Mouse (Mus musculus): ENCODE results near the gene Reep3. TPM values are rescaled to one million over a fixed set of nuclear protein-coding genes. Genes with fewer than 3 reads are reported as not detected.
A peak's percentile ranks its signal among the peaks of the same experiment; 100 is the strongest.
"Not testable (repeated sequence)": the region's sequence is repeated elsewhere in the genome, so short reads cannot be mapped to it uniquely, and the experiment has no call there.

Reep3 gene
- total RNA-seq (2021): 10 to 100 TPM; 22.8 to 24.2 TPM

DNA sequence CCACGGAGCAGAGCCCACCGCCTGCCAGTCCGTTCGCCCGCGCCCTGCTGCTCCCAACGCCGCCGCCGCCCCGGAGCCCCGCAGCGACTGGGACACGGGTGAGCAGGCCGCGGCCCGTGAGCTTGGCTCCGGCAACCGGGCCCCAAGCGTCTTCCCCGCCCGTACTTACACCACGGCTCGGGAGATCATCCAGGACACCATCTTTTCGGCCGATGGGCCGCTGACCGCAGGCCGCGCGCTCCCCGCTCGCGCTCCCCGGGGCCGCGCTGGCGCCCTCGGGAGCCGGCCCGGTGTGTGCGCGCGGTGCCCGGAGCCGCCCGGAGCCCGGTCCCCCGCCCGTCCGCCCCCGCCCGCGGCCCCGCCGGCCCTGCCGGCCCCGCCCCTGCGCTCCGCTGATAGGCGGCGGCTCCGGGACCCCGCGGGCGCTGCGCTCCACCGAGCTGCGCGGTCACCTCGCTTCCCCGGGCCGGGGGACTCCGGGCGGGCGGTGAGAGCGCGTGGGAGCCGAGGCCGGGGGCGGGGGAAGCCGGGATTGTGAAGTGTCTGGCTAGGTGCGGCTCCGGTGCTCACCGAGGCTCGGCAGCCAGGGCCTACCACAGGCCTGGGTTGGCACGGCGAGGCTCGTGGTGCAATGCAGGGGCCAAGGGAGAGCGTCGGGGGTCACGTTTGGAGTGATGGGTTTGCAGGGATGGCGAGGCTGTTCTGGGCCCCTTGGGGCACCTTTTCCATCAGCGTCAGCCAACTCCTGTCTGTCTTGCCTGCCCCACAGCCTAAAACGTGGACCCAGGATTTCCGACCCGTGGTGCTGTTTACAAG lies at the start of gene Reep3:
Reep3 (minus strand) TSS at position 325 of the 816 bp plus-strand sequence.
- DNase-seq (ENCODE audit: extremely low spot score in 1 of 2, low spot score in 1 of 2): peak in 1 of 2 experiments; percentile 49

DNA sequence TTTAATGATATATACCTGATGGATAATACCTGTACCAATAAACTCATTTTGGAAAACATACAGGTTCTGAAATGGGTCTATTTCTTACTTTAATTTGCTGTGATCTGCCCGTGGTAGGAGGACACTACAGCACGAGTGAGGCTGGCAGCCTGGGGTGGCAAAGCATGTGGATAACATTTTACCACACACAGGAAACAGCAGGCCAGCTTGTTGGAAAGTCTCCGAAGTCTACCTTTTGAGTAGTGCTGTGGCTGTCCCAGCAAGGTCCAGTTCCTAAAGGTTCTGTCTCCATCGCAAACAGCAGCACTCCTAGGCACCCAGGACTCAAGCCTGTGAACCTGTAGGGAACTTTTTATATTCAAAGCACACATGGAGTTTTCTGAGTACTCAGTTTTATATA lies 48.9 kb upstream of the Reep3 start:
- no peak for DNase-seq (ENCODE audit: extremely low spot score in 1 of 2, low spot score in 1 of 2)

DNA sequence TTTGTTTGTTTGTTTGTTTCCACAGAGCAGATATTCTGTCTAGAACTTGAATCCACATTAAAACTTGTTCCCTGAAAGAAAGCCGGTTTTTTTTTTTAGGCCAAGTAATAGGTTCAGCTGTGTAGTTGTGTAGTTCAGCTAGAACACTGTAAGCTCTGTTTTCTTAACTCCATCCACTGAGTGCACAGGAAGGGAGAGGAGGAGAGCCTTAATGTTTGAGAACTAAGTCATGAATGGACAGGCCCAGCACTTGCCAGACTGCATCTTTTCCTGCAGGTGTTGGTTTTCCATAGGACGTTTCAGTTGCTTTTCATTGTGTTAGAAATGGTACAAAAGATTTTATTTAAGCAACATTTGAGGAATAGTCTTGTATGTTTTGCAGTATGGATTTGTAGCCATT lies 47.5 kb upstream of the Reep3 start:
- no peak for DNase-seq (ENCODE audit: extremely low spot score in 1 of 2, low spot score in 1 of 2)

DNA sequence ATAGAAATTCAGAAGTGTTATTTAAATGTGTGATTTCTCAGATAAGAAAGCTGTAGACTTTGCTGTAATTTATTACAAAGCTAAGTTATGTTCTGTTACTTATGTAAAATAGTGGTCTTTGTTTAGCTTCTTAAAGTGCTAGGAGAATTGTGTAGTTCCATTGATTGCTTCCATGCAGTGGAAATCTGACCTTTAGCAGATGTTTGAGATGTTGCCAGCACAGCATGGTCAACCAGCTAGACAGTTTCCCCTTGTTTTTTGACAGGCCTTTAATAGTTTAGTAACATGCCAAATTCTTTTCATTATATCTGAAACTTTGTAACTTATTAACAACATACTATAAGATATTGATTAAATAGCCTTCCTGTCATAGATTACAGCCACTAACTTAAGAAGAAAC lies 46.9 kb upstream of the Reep3 start:
- DNase-seq (ENCODE audit: extremely low spot score in 1 of 2, low spot score in 1 of 2): no peak

DNA sequence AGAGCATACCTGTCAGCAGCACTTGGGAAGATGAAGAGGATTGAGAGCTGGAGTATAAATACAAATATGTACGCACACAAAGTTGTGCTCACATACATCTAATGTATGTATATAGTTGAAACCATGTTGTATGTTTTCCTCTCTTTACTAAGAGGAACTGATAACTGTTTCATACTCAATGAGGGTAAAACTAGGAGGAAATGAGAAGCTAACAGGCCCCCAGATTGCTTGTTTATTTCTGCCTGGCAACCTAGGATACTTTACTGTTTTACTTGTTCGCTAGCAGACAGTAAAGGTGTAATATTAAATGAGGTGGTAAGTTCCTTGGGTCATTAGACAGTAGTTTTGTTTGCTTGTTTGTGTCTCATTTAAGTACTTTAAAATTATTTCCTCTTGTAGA lies 40.7 kb upstream of the Reep3 start:
- no peak for DNase-seq (ENCODE audit: extremely low spot score in 1 of 2, low spot score in 1 of 2)

DNA sequence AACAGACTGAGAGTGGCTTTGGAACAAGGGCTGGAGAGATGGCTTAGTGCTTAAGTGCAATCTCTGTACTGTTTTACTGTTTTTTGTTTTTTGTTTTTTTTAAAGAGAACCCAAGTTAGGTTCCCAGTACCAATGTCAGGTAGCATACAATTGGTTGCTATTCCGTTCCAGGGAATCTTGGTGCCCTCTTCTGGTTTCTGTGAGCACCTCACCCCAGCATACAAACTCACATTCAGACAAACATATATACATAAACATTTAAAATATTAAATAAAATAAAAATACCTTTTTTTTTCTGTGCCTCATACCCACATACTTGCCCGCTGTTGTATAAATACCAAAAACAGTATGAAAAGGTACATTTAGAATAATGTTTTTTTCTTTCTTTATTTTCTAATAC lies 37.6 kb upstream of the Reep3 start:
- DNase-seq (ENCODE audit: extremely low spot score in 1 of 2, low spot score in 1 of 2): no peak

DNA sequence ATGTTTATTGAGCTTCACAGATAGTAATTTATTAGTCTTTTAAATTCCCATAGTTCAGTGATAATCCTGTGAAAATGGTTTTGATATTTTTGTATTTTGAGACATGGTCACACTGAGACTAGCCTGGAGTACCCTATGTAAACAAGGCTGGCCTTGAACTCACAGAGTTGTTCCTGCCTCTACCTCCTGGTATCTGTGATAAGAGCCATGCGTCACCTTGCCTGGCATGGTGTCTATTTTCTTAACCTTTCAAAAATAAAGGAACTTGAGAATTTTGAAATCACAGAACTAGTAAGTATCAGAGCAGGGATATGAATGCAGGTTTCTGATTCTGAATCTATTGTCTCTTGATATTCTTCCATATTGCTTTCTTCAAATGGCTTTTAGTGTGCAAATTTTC lies 35.0 kb upstream of the Reep3 start:
- DNase-seq (ENCODE audit: extremely low spot score in 1 of 2, low spot score in 1 of 2): no peak

DNA sequence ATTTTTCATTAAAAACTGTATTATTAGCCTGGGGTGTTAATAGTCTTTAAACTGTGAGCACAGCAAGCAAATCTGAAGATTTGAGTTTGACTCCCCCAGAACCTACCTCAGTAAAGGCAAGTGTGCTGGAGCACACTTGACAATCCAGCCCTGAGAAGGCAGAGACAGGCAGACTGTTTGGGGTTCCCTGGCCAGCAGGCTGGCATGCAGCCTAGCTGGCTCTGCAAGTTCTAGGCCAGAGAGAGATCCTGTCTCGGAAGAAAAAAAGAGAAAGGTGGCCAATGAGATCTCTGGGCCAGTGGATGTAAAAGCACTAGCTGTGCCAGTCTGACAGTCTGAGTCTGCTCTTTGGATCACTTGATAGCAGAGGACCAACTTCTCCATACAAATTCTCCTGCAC lies 32.8 kb upstream of the Reep3 start:
- no peak for DNase-seq (ENCODE audit: extremely low spot score in 1 of 2, low spot score in 1 of 2)

DNA sequence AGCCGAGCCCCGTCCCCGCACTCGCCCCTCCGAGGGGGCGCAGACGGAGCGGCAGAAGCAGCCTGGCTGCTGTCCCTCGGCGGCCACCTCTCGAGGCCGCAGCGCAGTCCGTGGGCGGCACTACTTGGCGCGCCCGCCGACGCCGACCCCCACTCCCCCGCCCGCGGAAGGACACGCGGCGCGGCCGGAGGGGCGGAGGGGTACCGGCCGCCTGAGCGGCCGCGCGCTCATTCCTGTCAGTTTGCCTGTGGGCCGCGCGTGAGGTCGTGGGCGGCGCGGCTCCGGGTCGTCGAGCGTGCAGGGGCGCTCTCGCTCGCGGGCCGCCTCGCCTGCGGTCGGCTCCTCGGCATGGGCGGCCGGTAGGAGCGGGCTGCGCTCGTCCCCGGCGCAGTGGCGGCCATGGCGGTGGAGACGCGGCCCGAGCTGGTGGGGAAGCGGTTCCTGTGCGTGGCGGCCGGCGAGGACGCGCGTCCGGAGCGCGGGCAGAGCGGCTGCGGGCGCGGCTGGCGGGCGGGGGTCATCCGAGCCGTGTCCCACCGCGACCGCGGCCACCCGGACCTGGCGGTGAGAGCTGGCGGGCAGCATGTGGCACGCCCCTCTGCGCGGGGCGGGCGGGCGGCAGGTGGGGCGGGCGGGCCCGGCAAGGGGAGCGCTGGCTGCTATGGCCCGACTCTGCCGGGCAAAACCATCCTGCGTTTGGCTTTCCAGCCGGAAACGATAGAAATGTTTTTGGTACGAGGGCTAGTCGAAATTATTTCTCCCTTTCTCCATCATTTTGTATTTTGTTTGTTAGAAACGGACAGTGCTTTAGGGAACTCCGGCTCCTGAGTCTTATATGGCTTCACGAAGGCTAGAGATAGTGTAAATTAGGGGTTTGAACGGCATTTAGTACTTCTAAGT lies 30.4 kb upstream of the Reep3 start:
- DNase-seq (ENCODE audit: extremely low spot score in 1 of 2, low spot score in 1 of 2): peak in 1 of 2 experiments; percentile 48

DNA sequence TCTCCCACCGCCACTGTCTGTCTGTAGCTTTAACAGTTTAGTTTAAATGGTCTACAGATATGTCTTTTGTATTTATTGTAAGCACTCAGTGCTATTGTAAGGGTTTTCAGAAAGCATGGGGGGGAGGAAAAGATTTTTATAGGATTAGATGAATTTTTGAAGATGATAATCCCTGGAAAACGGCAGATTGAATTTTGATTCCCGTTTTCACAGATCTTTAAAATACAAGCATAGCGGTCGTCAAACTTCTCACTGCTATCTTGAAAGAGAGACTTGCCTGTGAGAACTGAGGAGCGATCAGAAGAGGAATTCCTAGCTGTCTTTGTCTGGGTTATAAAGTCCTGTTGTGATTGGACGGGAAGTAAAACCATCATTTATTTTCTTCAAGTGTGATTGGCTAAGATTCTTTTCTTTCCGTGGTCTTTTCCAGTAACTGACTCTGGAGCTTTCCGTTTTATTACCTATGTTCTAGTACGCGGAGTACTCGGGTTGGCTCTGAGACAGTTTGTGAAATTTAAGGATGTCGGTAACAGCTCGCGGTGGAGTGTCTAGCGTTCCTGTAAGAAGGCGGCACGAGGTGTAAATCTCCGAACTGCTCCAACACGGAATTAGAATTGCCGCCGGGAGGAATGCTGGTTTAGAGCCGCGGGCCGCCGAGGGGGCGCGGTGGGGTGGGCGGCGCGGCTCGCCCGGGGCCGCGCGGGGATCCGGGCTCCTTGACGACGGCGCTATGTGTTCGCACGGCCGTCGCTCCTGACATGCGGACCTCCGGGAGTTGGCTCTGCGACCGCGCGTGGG lies 29.5 kb upstream of the Reep3 start:
- peak in 1 of 2 experiments; percentile 40 for DNase-seq (ENCODE audit: extremely low spot score in 1 of 2, low spot score in 1 of 2)

DNA sequence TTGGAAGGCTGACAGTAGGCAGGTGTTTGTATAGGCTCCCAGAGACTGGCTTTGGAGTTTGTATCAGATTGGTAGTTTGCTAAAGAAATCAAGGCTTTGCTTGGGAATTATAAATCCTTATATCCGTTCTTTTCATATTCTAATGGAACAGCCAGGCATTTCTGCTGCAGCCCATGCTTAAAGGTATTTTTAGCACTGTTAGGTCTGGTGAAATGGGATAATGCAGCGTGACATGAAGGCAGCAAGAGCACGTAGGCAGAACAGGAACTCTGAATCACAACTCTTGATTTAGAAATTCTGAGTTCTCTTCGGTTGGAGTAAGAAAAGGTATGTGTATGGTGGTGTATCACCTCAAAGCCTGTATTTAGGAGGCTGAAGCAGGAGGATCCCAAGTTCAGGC lies 27.4 kb upstream of the Reep3 start:
- DNase-seq (ENCODE audit: extremely low spot score in 1 of 2, low spot score in 1 of 2): no peak

DNA sequence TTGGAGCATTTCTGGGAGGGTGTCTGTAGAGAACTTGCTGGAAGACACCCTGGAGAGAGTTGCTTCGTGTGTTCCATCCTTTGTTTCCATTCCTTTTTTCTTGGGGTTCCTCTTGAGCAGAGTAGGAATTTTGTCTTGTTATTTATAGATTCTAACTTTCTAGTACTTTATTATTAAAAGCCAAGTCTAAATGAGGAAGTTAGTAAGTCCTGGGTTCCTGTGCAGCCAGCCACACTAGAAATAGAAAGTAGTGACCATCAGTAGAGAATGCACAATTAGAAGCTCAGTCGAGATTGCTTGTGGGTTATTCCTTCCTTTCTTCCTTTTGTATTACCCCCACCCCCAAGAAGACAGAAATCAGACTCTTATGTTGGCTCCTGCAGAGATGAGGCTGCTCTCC lies 27.0 kb upstream of the Reep3 start:
- DNase-seq (ENCODE audit: extremely low spot score in 1 of 2, low spot score in 1 of 2): no peak

DNA sequence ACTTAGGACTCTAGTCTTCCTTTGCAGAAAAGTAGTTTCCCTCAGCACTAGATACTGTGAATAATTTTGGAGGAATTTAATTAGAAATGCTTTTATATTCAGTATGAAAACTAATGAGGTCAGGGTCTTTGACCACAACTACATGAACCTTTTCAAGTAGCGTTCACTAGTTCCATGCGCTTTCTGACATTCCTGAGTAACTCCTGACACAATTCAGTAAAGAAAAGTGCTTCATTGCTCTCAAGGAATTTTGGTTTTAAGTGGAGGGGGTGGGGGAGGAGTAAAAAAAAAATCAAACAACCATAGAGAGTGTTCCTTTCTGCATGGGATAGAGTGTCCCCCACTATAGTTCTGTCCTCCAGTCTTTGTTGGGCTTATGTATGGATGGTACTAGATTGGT lies 23.9 kb upstream of the Reep3 start:
- no peak for DNase-seq (ENCODE audit: extremely low spot score in 1 of 2, low spot score in 1 of 2)

DNA sequence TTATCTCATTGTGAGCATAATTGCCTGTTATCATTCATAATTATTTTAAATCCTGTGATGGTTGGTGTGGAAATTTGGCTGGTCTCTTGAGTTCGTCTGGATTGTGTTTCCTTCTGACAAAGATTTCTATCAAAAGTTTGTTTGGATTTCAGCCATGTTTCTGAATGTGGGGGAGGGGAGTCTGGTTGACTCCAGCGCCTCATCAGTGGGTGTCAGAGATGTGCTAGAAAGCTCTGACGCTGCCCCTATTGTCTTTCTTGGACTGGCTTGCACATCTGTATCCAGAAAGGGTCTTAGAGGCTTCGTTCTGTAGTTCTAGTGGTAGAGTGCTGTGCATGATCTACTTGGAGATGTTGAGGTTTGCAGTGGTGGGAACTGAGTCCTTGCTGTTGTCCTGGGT lies 23.4 kb upstream of the Reep3 start:
- DNase-seq (ENCODE audit: extremely low spot score in 1 of 2, low spot score in 1 of 2): no peak

DNA sequence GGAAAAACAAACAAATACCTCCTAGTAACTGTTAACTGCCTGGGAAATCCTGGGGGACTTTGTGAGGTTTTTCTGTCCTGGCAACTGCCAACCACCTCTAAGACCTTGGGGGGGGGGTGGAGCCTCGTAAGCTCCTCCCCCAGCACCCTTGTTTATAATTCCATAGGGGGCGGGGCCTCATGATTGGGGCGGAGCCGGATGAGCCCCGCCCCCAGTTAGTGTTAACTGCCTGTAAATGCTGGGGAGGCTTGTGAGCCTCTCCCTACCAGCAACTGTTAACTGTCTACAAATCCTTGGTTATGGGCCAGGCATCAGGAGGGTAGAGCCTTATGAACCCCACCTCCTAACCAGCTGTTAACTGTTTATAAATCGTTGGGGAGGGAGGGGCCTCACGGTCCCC lies 22.5 kb upstream of the Reep3 start:
- DNase-seq (ENCODE audit: extremely low spot score in 1 of 2, low spot score in 1 of 2): no peak

DNA sequence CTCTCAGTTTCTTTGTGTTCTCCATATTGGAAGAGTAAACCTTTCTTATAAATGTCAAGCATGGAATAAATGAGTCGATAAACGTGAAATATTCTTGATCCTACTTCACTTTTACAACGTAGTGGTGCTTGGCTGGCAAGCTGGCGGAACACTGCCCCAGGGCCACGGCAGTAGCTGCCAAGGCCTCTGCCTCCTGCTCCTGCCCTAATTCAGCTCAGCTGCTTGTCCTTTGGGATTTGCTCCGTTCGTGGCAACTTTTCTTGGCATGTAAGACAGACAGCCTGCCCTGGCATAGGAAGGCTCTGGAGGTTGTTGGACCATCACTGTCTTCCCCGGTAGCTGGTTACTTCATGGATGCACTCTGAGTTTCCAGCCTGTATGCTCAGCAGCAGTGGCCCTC lies 19.5 kb upstream of the Reep3 start:
- no peak for DNase-seq (ENCODE audit: extremely low spot score in 1 of 2, low spot score in 1 of 2)

DNA sequence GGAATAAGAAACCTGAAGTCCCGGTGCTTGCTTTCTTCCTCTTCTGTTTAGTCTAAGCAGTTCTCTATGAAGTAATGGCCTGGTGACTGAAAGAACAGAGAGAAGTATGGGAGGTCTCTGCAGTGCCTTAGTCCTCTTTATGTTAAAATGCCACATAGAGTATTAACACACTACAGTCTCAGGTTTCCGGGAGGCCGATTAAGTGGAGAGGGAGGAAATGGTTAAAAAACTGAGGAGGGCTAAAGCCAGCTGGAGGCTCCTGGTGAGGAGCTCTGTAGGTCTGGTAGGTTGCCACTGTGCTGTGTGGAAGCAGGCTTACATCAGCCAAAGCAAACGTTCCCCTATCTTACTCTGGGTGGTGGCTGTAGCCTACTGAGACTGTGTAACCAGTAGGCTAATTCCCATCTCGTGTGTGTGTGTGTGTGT lies 18.9 kb upstream of the Reep3 start:
- no peak for DNase-seq (ENCODE audit: extremely low spot score in 1 of 2, low spot score in 1 of 2)

DNA sequence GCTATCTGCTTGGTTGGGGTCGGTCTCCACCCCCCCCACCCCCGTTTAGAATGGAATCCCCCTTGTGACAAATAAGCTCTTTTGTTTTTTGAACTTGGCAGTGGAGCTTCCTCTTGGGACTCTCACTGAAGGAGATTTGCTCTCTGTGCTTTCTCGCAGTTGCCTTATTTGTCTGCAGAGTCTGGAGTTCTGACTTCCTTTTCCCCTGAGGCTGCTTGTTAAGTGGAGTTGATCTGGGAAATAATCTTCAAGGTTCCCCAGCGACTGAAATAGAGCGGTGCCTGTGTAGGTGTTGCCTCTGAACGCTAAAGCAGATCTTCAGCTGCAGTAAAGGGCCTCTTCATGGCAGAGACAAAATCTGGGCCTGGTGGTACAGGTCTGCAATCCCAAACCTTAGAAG lies 18.4 kb upstream of the Reep3 start:
- DNase-seq (ENCODE audit: extremely low spot score in 1 of 2, low spot score in 1 of 2): no peak

DNA sequence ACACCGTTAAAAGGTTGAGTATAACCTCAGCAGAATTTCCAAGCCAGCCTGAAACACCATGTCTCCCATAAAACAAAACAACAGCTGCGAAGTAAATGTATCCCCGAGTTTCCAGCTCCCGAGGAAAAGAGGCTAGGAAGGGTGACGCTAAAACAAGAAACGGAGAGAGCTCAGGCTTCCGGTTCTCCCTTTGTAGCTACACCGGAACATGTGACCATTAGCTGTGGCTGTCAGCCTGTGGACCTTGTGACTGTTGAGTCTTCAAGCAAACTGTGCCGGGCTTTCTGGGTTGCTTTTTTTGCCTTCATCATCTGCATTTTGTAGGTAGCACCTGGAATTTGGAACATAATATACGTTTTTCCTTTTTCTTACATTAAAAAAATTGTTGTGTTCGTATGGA lies 17.1 kb upstream of the Reep3 start:
- no peak for DNase-seq (ENCODE audit: extremely low spot score in 1 of 2, low spot score in 1 of 2)

DNA sequence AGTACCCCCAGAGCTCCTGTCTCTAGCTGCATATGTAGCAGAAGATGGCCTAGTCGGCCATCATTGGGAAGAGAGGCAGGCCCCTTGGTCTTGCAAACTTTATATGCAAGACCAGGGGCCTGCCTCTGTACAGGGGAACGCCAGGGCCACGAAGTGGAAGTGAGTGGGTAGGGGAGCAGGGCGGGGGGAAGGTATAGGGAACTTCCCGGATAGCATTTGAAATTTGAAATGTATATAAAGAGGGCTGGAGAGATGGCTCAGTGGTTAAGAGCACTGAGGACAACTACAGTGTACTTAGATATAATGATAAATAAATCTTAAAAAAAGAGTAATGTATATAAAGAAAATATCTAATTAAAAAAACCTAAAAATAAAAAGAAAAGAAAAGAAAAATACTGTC lies 16.2 kb upstream of the Reep3 start:
- not testable (repeated sequence) for DNase-seq (ENCODE audit: extremely low spot score in 1 of 2, low spot score in 1 of 2)

DNA sequence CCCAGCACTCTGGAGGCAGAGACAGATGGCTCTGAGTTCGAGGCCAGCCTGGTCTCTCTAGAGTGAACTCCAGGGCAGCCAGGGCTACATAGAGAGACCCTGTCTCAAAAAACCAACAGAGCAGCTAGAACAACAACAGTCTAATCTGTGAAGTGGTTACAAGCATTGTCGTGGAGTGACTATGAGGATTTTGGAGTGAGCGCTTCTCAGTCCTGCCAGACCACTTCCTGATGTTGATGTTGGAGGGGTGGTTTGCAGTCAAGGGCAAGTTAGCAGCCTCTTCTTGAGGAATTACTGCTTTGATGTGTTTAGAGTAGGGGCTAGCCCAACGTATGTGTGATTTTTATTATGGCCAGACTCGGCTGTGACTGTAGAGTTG lies 15.0 kb upstream of the Reep3 start:
- DNase-seq (ENCODE audit: extremely low spot score in 1 of 2, low spot score in 1 of 2): no peak
